Comparison of ENCODE assay signal across 9 mouse cellular contexts in the genomic region with DNA sequence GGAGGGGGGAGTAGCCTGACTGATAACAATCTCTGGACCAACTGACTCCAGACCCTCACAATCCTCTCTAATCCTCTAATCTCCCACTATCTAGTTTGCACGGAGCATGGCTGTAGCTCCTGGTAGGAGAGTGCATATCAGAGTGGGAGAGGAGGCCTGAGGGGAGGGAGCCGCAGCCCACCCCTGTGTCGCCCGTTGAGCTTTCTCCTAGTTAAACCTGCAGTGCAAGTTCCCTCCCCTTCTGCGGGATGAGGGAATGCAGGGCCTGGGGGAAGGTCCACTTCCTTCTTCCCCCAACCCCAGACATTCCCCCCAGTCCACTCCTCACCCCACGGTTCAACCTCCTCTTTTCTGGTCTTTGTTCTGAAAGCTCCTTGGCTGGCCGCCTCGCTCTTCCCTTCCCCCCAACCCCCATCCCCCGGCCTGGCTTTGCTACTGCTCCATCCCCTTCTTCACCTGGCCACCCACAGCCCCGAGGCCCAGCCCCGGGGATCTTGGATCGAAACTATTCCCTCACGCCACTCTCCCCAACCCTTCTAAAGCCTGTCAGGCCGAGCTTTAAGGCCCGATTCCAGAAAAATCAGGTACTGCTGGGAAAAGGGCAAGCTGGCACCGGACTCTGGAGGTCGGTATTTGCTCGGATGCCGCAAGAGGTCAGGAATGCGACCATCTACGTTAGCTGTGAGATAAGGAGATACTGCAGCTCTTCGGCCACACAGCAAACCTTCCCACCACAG. TPM values are rescaled to one million over a fixed set of nuclear protein-coding genes. Genes with fewer than 3 reads are reported as not detected.
A peak's percentile ranks its signal among the peaks of the same experiment; 100 is the strongest.
DNase-seq lines count a peak whose midpoint lies in the region; ATAC-seq lines count a peak whose summit lies in the region.
"Had no signal": no experiment of that assay in that cellular context is flagged by ENCODE, and none has a peak within 500 bp of the region (broad histone marks: within the 10 kb centered on the region; RNA-seq: fewer than 3 reads in every experiment).

No protein-coding gene starts in this region.

- no peak for DNase-seq in kidney, postnatal 25 days
- peak; percentile 60 for DNase-seq in forebrain, embryonic 11.5 days (ENCODE audit: low spot score)
- DNase-seq in kidney, postnatal 4 days = peak; percentile 50 to 70
- DNase-seq in layer of hippocampus, adult 18-20 months (ENCODE audit: low spot score in 2 of 2) = no peak
- DNase-seq in left cerebral cortex, postnatal 14 days (ENCODE audit: low spot score in 2 of 2) = no peak
- no peak for DNase-seq in right cerebral cortex, postnatal 10 days (ENCODE audit: low spot score in 2 of 2)
- DNase-seq: spleen, adult 18-20 months had no signal

- peaks cover 28% of the 10 kb centered on the region for H3K27me3 ChIP-seq in kidney, embryonic 15.5 days
- H3K27me3 ChIP-seq in forebrain, embryonic 11.5 days (ENCODE audit: control insufficient read depth, insufficient read depth, low read length) = peaks cover 16% of the 10 kb centered on the region
- H3K27me3 ChIP-seq in neural tube, embryonic 13.5 days = peaks cover 62% of the 10 kb centered on the region

- intact Hi-C loops in left cerebral cortex, postnatal 14 days (cut with DNase I) = no loop called here

- H3K9me3 ChIP-seq in kidney, embryonic 15.5 days (replicated peaks) = no peaks in the 10 kb centered on the region
- no peaks in the 10 kb centered on the region for H3K9me3 ChIP-seq in forebrain, embryonic 11.5 days (ENCODE audit: control insufficient read depth, low read length)
- H3K9me3 ChIP-seq in neural tube, embryonic 13.5 days = no peaks in the 10 kb centered on the region

- peak overlapping the region; percentile 23; the same call in 1 of the 2 replicates for H3K9ac ChIP-seq in kidney, embryonic 15.5 days
- H3K9ac ChIP-seq in forebrain, embryonic 11.5 days (ENCODE audit: low read length) = peak overlapping the region; percentile 33
- peak overlapping the region; percentile 52; the same call in 1 of the 2 replicates for H3K9ac ChIP-seq in neural tube, embryonic 13.5 days

- peak; percentile 61 for ATAC-seq in kidney, embryonic 15.5 days (replicated peaks; ENCODE audit: low FRiP score)
- no peak; the same call in 1 of the 2 replicates for ATAC-seq in forebrain, embryonic 11.5 days (replicated peaks; ENCODE audit: low FRiP score)
- no peak for ATAC-seq in neural tube, embryonic 13.5 days (ENCODE audit: low read depth)

- H3K36me3 ChIP-seq in kidney, embryonic 15.5 days = no peaks in the 10 kb centered on the region
- H3K36me3 ChIP-seq in forebrain, embryonic 11.5 days (ENCODE audit: control insufficient read depth, insufficient read depth, low read length) = no peaks in the 10 kb centered on the region
- no peaks in the 10 kb centered on the region for H3K36me3 ChIP-seq in neural tube, embryonic 13.5 days

- H3K4me2 ChIP-seq in kidney, embryonic 15.5 days = peak overlapping the region; percentile 51
- H3K4me2 ChIP-seq in forebrain, embryonic 11.5 days (ENCODE audit: low read depth, low read length, severe bottlenecking) = peak overlapping the region; percentile 40
- H3K4me2 ChIP-seq in neural tube, embryonic 13.5 days = peak overlapping the region; percentile 39

- 6% methylated on average over 22 of the region's 22 CpGs for WGBS in kidney, embryonic 15.5 days
- WGBS in forebrain, embryonic 11.5 days = 4% methylated on average over 21 of the region's 22 CpGs
- WGBS in neural tube, embryonic 13.5 days = 8% methylated on average over 22 of the region's 22 CpGs

- peak overlapping the region; percentile 81 for H3K27ac ChIP-seq in kidney, embryonic 15.5 days
- no peak overlapping the region for H3K27ac ChIP-seq in forebrain, embryonic 11.5 days (ENCODE audit: low read depth, low read length)
- H3K27ac ChIP-seq in neural tube, embryonic 13.5 days (replicated peaks) = no peak overlapping the region

- H3K4me3 ChIP-seq in kidney, embryonic 15.5 days (replicated peaks) = peak overlapping the region; percentile 16; the same call in 1 of the 2 replicates
- no peak overlapping the region for H3K4me3 ChIP-seq in forebrain, embryonic 11.5 days (ENCODE audit: low read depth, low read length)
- no peak overlapping the region for H3K4me3 ChIP-seq in neural tube, embryonic 13.5 days

- H3K4me1 ChIP-seq in kidney, embryonic 15.5 days = peaks cover 59% of the 10 kb centered on the region
- peaks cover 14% of the 10 kb centered on the region; the same call in 1 of the 2 replicates for H3K4me1 ChIP-seq in forebrain, embryonic 11.5 days (replicated peaks; ENCODE audit: control insufficient read depth, insufficient read depth, low read length)
- peaks cover 24% of the 10 kb centered on the region for H3K4me1 ChIP-seq in neural tube, embryonic 13.5 days (replicated peaks)

RNA-seq across cellular contexts. Expression of a gene that starts 2.7 kb away (rescaled TPM):
- polyA plus RNA-seq in kidney, embryonic 15.5 days (2015; fragmentation: Nextera tagmentation; extraction: Ambion mirVana) = 176 and 180 TPM in 2 replicates
- polyA plus RNA-seq in forebrain, embryonic 11.5 days (2014; fragmentation: Nextera tagmentation; extraction: Ambion mirVana) = 12.0 and 13.6 TPM in 2 replicates
- 1.4 and 3.8 TPM in 2 replicates for polyA plus RNA-seq in neural tube, embryonic 13.5 days (2015; fragmentation: Nextera tagmentation; extraction: Ambion mirVana)
- total RNA-seq in layer of hippocampus, adult 18-20 months (2021) = under 1 TPM; 0.23 to 0.64 TPM
- under 1 TPM; 0.24 to 0.85 TPM for total RNA-seq in left cerebral cortex, postnatal 14 days (2021)

RNA-seq across cellular contexts. Expression of a gene that starts 21.0 kb away (rescaled TPM):
- 213 and 217 TPM in 2 replicates for polyA plus RNA-seq in kidney, embryonic 15.5 days (2015; fragmentation: Nextera tagmentation; extraction: Ambion mirVana)
- 16.2 and 19.2 TPM in 2 replicates for polyA plus RNA-seq in forebrain, embryonic 11.5 days (2014; fragmentation: Nextera tagmentation; extraction: Ambion mirVana)
- polyA plus RNA-seq in neural tube, embryonic 13.5 days (2015; fragmentation: Nextera tagmentation; extraction: Ambion mirVana) = 0.82 and 4.3 TPM in 2 replicates
- total RNA-seq in layer of hippocampus, adult 18-20 months (2021) = not detected
- not detected for total RNA-seq in left cerebral cortex, postnatal 14 days (2021)

RNA-seq across cellular contexts. Expression of a gene that starts 48.3 kb away (rescaled TPM):
- 127 and 130 TPM in 2 replicates for polyA plus RNA-seq in kidney, embryonic 15.5 days (2015; fragmentation: Nextera tagmentation; extraction: Ambion mirVana)
- polyA plus RNA-seq in forebrain, embryonic 11.5 days (2014; fragmentation: Nextera tagmentation; extraction: Ambion mirVana) = 122 and 129 TPM in 2 replicates
- 81.2 and 90.3 TPM in 2 replicates for polyA plus RNA-seq in neural tube, embryonic 13.5 days (2015; fragmentation: Nextera tagmentation; extraction: Ambion mirVana)
- total RNA-seq in layer of hippocampus, adult 18-20 months (2021) = 100 to 1,000 TPM; 197 to 203 TPM
- total RNA-seq in left cerebral cortex, postnatal 14 days (2021) = 100 to 1,000 TPM; 167 to 168 TPM

Comparison
In these comparisons a context has a peak if more than half of its experiments do, and no peak if none do; other contexts are left out.
1. DNase-seq: peak in forebrain, embryonic 11.5 days (single experiment) and kidney, postnatal 4 days (2 of 2); none in kidney, postnatal 25 days (0 of 2), layer of hippocampus, adult 18-20 months (0 of 2), left cerebral cortex, postnatal 14 days (0 of 2) and right cerebral cortex, postnatal 10 days (0 of 2).
2. RNA of a gene that starts 2.7 kb away (polyA plus RNA-seq): 176 to 180 TPM in kidney, embryonic 15.5 days; 12.0 to 13.6 TPM in forebrain, embryonic 11.5 days and 1.4 to 3.8 TPM in neural tube, embryonic 13.5 days; every median in the first group is over 10 times any median in the second.
3. RNA of a gene that starts 21.0 kb away (polyA plus RNA-seq): 213 to 217 TPM in kidney, embryonic 15.5 days; 16.2 to 19.2 TPM in forebrain, embryonic 11.5 days and 0.82 to 4.3 TPM in neural tube, embryonic 13.5 days; every median in the first group is over 10 times any median in the second.
4. Peak in every context shown above with its lines, with median percentiles within 50 percentile points of each other: H3K4me2 ChIP-seq and H3K9ac ChIP-seq.